Mouse (Mus musculus) lung, postnatal 0 days (tissue): Measurements from ENCODE around the gene Gm20388.

ENCODE experiments used
- CTCF ChIP-seq: IDR thresholded peaks from 2 replicates; pipeline ENCODE4 v1.5.1; 2016; ENCODE audit warnings: antibody characterized with exemption, mild to moderate bottlenecking
- EP300 ChIP-seq: IDR thresholded peaks from 2 replicates; pipeline ENCODE4 v1.6.1; 2016; ENCODE audit warnings: antibody characterized with exemption, mild to moderate bottlenecking, control low read depth

GRCm38 (mm10) chr8:123017143-123017542 is 3106.5 kb downstream of the Gm20388 start:
- TF ChIP-seq CTCF (no peak), EP300 (no peak)
